Mouse (Mus musculus) thymus, postnatal 14 days (tissue): Measurements from ENCODE around the gene Lypd4.
"Not testable (repeated sequence)": the region's sequence is repeated elsewhere in the genome, so short reads cannot be mapped to it uniquely, and the experiment has no call there.

ENCODE experiments used
- DNase-seq: peaks from one replicate; pipeline ENCODE4 v3.0.0; 2021

The Lypd4 gene

GRCm38 (mm10) chr7:24869532-24870165 is at the start of gene Lypd4, which contains the start of gene Dmrtc2:
Gene Lypd4 (minus strand): TSS chr7:24869941.
Gene Dmrtc2 (plus strand): TSS chr7:24870057.
- no peak for DNase-seq

- DNase-seq, result no peak
Measured at GRCm38 (mm10) chr7:24918763-24919323, 49.1 kb upstream of the Lypd4 start.

DNA sequence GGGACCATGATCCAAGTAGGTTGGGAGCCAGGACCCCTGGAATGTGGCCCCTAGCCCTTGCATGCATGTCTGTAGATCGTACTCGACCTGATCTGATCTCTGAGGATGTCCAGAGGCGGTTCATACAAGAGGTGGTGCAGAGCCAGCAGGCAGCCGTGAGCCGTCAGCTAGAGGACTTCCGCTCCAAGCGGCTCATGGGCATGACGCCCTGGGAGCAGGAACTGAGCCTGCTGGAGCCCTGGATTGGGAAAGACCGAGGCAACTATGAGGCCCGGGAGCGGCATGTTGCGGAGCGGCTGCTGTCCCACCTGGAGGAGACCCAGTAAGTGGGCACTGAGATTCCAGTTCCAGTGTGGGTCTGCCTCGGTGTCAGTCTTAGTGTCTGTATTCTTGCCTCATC is 42.7 kb upstream of the Lypd4 start:
- DNase-seq, result no peak

GRCm38 (mm10) chr7:24907211-24907748 is 37.5 kb upstream of the Lypd4 start:
- peak; percentile 89 for DNase-seq

- peak; percentile 65 for DNase-seq
Measured at GRCm38 (mm10) chr7:24906551-24906950, 36.8 kb upstream of the Lypd4 start.

DNA sequence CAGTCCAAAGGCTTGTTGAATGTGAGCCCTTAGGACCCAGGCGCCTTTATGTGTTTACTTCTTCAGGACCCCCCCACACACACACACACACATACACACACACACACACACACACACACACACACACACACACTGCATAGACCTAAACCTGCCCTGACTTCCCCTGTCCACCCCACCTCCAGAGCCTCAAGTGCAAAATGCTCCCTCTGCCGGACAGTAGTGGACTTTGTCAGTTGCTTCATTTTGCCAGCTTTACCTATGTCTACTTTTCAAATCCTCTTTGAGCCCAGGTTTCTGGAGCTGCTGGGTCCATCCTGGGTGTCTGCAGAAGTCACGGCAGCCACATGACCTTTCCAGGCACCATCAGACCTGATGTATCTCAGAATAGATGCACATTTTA is 35.2 kb upstream of the Lypd4 start:
- DNase-seq, result peak; percentile 68

DNA sequence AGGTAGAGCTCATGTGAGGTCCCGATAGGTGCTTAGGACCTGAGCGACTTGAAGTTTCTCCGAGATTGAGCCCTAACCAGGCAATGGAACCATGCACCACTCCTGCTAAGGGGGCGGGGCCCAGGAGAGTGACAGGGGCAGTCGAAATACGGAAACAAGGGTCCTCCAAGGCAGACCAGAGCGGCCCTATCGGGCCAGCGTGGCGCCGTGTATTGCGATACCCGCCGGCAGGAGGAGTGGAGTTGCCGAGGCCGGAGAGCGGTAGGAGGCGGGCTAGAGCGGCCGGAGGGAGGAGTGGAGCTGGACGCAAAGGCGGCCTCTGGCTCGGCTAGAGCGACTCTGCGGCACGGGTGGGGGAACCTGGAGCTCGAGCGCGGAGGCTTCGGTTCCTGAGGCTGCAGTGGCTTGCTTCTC is 34.3 kb upstream of the Lypd4 start:
- DNase-seq, result peak; percentile 98

GRCm38 (mm10) chr7:24903444-24903825 is 33.7 kb upstream of the Lypd4 start:
- DNase-seq, result peak; percentile 33

DNA sequence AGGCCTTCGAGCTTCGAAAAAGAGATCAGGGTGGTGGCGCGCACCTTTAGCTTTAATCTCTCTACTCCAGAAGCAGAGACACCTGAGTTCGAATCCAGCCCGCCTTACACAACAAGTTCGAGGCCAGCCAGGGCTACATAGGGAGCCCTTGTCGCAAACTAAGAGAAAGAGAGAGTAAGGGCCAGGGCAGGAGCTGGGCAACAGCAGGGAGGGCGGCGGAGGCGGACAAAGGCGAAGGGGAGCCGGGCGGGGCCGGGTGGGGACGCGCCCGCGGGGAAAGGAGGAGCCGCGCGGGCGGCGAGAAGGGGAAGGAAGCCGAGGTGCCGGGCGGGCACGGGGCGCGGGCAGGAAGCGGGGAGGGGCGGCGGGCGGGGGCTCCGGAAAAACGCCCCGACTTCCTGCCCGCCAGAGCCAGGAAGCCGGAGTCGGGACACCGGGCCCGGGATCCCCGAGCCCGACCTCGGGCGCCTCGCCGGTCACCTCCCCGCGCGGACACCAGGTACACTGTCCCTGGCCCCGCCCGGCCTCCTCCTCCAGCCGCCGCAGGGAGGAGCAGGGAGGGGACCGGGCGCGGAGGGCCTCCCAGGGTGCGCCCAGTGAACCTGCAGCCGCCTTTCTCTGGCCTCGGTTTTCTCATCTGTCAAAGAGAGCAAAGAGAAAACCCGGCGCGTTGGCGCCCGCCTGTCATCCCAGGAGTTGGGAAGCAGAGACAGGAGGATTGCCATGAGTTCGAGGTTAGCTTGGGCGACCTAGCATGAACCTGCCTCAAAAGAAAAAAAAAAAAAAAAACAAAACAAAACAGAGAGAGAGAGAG is 33.1 kb upstream of the Lypd4 start, which contains the start of gene Arhgef1:
Gene Arhgef1, plus strand, starts transcription at position 283 of the 814 bp plus-strand sequence.
- DNase-seq, result peak; percentile 90

- no peak for DNase-seq
Measured at GRCm38 (mm10) chr7:24902264-24902629, 32.5 kb upstream of the Lypd4 start.

- peak; percentile 47 for DNase-seq
Measured at GRCm38 (mm10) chr7:24901842-24902241, 32.1 kb upstream of the Lypd4 start.

DNA sequence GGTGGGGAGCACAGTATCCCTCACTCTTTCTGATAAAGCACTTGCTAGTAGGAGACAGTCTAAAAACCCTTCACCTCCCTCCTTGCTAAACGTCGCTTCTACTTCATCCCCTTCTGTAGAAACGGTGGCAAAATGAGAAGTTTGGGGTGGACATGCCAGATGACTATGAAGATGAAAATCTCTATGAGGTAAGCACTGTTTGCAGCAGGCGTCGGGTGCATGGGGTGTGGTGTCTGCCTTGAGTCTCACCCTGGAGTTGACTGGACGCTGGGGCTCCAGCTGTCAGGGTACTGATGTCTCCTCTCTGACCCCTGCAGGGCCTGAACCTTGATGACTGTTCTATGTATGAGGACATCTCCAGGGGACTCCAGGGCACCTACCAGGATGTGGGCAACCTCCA is 31.4 kb upstream of the Lypd4 start:
- no peak for DNase-seq

DNA sequence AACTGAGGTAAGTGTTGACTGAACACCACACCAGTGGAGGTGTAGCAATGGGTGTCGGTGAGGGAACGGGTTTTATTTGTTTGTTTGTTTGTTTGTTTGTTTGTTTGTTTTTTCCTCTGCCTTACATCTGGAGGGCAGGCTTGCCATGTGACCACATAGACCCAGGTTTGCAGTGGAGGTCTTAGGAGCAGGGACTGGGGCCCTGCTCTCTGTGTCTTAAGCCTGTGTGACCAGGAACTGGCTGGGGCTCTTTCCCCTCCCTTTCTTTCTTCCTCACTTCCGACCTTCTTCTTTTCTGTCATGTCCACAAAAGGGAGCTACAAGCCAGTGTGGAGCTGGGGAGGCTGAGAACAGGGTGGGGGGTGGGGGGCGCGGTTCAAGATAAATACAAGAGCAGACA is 28.2 kb upstream of the Lypd4 start:
- DNase-seq, result no peak

GRCm38 (mm10) chr7:24897224-24897623 is 27.5 kb upstream of the Lypd4 start, which contains the start of gene Cd79a:
Gene Cd79a (plus strand): TSS chr7:24897381.
- no peak for DNase-seq

DNA sequence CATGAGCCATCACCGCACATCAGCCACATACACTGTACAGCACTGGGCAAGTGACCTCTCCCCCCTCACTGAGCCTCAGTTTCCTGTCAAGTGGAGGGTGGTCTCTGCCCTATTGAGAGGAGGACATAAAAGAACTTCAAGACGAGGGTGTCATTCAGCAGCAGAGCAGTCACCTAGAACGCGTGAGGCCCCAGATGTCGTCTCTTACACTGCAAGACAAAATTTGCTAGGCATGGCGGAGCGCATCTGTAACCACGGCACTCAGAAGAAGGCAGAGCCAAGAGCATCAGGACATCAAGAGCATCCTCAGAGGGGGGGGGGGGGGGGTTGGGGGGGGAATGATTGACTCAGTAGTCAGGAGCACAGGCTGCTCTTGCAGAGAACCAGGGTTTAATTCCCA is 26.5 kb upstream of the Lypd4 start:
- DNase-seq, result no peak

DNA sequence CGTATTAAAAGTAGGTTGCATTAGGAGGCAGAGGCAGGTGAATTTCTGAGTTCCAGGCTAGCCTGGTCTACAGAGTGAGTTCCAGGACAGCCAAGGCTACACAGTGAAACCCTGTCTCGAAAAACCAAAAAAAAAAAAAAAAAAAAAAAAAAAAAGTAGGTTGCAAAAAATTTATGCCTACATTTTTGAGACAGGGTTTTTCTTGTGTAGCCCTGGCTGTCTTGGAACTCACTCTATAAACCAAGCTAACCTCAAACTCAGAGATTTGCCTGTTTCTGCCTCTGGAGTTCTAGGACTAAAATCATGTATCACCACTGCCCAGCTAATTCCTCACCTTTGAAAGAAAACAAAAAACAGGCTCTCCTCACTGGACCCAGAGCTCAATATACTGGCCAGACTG is 26.0 kb upstream of the Lypd4 start:
- DNase-seq, result not testable (repeated sequence)

GRCm38 (mm10) chr7:24892125-24892583 is 22.4 kb upstream of the Lypd4 start:
- DNase-seq, result no peak

- DNase-seq, result no peak
Measured at GRCm38 (mm10) chr7:24891241-24892124, 21.7 kb upstream of the Lypd4 start.

- peak; percentile 77 for DNase-seq
Measured at GRCm38 (mm10) chr7:24890281-24891216, 20.8 kb upstream of the Lypd4 start.

DNA sequence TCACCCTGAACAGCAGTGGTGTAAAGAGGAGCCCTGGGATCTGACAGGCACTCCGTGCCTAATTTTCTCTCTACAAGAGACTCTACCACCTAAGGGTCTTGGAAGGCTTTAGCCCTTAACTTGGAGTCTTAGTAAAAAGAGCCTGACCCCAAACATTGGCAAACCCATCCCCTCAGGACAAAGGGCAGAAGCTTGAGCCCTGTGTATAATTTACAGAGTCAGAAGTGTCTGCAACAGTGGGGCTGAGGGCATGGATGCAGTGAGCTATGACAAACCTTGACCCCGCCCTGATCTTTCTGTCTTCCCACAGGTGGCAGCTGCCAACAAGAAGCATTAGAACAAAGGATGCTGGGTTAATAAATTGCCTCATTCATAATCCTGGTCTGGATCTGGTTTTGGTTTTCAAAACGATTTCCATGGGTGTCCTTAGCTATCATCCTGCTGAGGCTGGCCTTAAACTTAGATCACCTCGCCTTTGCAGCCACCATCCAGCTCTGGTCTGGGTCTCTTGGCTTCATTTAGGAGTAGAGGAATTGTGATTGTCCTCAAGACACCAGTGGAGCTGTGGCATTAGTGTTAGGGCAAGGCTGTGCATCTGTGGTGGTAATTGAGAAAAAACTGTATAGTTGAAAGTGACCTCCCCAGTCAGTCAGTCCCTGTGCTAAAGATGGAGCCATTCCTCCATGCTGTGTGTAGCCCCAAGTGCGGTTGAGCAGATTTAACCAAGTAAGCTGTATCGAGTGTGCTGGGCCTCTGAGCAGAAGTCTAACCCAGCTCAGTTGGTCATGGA is 19.9 kb upstream of the Lypd4 start:
- no peak for DNase-seq
